Mouse (Mus musculus): ENCODE data around the gene Aars.
"Not testable (repeated sequence)": the region's sequence is repeated elsewhere in the genome, so short reads cannot be mapped to it uniquely, and the experiment has no call there.

Gene Aars

DNA sequence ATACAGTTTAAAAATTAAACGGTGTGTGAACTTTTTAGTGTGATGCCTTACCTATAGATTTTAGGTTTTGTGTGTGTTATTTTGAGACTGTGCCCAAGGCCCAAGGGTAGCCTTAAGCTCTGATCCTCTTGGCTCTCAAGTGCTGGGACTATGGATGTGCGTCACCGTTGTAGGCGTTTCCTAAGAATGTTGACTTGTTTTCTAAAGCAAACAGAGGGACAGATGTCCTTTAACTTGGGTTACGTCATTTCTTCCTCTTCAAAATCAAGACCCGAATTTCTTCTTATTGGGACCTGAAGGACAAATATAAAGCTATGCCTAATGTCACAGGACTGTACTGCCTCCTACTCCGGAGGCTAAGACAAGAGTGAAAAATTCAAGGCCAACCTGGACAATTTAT, at the start of gene Aars:
Aars (plus strand) TSS at position 229 of the 400 bp plus-strand sequence.
- no peaks in the 10 kb centered on the region for H3K27me3 ChIP-seq (ENCODE audit: control insufficient read depth, insufficient read depth, low read length, poor library complexity, severe bottlenecking)
- no peak for DNase-seq (ENCODE audit: low read depth, low spot score)
- no peaks in the 10 kb centered on the region; the same call in 1 of the 2 replicates for H3K36me3 ChIP-seq (ENCODE audit: control insufficient read depth, insufficient read depth, low read length, poor library complexity, severe bottlenecking)

DNA sequence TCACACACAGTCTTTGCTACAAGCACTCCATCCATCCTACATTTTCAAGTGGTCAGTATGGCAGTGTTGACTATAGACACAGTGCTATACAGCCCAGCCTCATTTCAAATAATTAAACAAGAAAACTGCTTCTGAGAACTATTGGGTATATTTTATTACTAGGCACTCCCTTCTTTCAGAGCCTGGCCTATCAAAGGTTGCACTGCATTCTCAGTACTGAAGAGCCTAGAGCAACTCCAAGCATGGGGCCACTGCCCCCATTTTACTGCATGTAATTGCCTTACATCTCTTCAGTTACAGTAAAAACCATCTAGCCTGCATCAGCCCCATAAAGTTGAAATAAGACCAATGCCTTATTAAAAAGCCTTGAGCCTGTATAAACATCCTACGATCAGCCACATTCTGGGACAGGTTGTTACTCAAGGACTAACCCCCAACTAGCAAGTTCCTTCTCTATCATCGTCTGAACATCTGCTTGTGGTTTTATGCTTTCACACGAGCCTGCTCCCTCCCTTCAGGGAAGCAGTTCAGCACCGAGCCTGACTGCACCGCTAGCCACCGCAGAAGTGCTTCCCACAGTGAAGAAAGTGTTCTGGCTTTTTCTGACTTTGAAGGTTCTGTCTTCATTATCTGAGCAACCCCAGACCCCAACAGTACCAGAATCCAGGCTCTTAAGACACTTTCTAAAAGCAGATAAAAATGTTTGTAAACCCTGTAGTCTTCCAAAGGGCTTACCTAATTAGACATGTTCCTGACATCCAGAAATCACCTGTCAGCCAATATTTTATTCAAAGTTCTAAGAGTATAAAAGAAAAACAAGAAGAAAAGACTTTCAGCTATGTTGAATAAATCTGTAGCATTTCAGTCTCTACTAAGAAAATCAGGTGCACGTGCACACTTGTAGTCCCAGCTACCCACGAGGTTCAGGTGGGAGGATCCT, 44.9 kb upstream of the Aars start:
- DNase-seq (ENCODE audit: low read depth, low spot score): peak; percentile 27
- Histone ChIP-seq H3K27me3 (ENCODE audit: control insufficient read depth, insufficient read depth, low read length, poor library complexity, severe bottlenecking) (no peaks in the 10 kb centered on the region), H3K36me3 (ENCODE audit: control insufficient read depth, insufficient read depth, low read length, poor library complexity, severe bottlenecking) (peaks cover 3% of the 10 kb centered on the region)

DNA sequence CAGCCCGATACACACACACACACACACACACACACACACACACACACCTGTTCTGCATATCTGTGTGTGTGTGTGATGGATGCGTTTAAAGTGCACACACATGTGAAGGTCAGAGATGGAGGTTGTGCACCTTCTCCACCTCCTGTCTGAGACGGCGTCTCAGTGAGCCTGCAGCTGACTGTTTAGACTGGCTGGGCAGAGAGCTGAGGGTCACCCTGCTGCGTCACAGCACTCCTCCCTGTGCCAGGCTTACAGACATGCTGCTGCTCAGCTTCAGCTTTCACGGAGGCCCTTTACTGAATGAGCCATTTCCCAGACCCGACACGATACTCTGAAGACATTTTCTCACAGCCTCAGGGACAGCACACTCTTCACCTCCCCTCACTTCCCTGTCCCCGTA, 42.9 kb upstream of the Aars start:
- no peak for DNase-seq (ENCODE audit: low read depth, low spot score)
- H3K36me3 ChIP-seq (ENCODE audit: control insufficient read depth, insufficient read depth, low read length, poor library complexity, severe bottlenecking): peaks cover 3% of the 10 kb centered on the region
- H3K27me3 ChIP-seq (ENCODE audit: control insufficient read depth, insufficient read depth, low read length, poor library complexity, severe bottlenecking): no peaks in the 10 kb centered on the region

DNA sequence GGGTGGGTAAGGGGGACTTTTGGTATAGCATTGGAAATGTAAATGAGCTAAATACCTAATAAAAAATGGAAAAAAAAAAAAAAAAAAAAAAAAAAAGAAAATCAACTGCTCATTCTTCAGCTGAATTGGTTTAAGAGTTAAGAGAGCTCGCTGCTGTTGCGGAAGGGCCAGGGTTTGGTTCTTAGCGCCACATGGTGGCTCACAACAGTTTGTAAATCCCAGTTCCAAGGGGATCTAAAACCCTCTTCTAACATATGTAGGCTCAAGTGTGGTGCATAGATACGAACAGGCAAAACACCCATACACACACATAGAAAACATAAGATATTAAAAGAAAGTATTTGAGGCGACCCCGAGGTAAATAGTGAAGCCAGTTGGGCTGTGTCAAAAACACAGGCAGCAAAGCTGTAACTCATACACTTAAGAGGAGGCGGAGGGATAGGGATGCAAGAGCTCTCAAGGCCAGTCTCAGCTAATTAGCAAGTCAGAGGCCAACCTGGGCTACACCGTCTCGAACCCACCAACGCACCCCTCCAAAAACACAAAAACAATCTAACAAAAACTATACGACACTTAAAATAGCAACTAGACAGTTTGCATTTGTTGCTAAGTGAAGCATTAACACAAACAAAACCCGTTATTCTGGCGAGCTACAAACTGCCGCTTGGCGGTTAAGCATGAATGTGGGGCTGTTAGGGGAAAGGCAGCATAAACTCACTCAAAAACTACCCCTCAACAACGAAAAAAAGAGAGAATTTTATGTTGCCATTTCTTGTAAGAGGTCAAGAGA, 36.1 kb upstream of the Aars start:
- peaks cover 1% of the 10 kb centered on the region; the same call in 1 of the 2 replicates for H3K36me3 ChIP-seq (ENCODE audit: control insufficient read depth, insufficient read depth, low read length, poor library complexity, severe bottlenecking)
- no peak for DNase-seq (ENCODE audit: low read depth, low spot score)

DNA sequence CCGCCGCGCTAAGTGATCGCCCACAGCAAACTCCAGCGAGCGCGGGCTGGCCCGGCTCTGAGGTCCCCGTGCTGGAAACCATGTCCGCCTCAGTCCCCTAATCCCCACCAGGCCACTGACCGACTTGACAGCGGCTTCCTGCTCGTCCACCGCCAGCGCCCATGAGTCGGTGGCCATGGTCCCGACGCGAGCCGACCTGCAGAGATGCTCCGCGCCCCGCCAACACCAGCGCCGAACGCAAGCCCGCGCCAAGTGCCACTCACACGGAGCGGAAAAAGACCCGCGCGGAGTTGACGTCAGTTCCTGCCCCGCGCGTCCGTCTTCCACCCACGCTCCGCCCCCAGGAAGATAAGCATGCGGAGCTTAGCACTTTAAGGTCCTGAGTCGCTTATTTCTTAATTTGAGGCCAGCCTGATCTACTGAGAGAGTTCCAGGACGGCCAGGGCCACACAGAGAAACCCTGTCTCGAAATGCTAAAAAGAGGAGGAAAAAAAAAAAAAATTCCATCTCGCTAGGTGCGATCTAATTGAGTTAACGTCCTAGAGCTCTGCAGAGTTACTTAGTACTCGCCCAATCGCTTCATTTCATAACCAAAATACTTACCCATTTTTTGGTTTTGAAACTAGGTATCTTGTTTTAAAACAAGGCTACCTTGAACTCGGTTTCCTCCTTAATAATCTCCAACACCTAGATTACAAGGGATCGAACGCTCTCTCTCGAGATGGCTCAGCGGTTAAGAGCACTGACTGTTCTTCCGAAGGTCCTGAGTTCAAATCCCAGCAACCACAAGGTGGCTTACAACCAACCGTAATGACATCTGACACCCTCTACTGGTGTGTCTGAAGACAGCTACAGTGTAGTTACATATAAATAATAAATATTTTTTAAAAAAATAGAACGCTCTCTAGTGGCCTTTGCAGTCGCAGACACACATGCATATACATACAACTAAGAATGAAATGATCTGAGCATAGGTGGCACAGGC, 35.1 kb upstream of the Aars start, which contains the start of gene Ddx19a:
Ddx19a (minus strand) TSS at position 254 of the 985 bp plus-strand sequence.
- DNase-seq (ENCODE audit: low read depth, low spot score): peak; percentile 91
- Histone ChIP-seq H3K27me3 (ENCODE audit: control insufficient read depth, insufficient read depth, low read length, poor library complexity, severe bottlenecking) (no peaks in the 10 kb centered on the region), H3K36me3 (ENCODE audit: control insufficient read depth, insufficient read depth, low read length, poor library complexity, severe bottlenecking) (no peaks in the 10 kb centered on the region)

More for the DNA sequence above, 36.1 kb upstream of the Aars start:
- no peaks in the 10 kb centered on the region for H3K27me3 ChIP-seq (ENCODE audit: control insufficient read depth, insufficient read depth, low read length, poor library complexity, severe bottlenecking)

DNA sequence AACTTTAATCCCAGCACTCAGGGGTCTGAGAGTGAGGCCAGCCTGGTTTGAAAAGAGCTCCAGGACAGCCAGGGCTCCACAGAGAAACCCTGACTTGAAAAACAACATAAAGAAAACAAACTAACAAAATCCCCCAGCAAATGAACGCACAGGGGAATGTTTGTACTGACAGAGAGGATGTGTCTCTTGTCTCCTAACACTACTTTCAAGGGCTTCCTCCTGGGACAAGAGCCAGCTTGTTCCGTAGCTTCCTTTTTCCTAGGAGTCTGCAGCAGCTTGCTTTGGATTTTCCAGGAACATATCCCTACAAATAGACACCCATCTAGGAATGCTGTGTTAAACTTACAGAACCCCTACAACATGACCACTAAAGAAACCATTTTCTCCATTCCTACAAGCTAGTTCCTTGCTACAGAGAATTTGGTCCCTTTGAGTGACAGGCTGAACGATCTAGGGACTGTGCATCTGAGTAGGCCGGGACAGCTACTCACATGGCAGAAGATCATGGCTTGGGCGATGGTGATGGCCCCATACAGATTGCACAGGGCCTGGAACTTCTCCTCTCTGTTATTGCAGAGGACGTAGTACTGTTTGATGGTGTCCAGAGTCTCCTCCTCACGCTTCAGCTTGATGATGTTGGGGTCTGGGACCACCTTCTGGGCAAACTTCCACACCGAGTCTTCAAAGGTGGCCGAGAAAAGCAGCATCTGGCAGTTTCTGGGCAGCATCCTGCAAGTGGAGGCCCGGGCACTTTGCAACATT, 22.5 kb upstream of the Aars start:
- H3K36me3 ChIP-seq (ENCODE audit: control insufficient read depth, insufficient read depth, low read length, poor library complexity, severe bottlenecking); DNase-seq (ENCODE audit: low read depth, low spot score); H3K27me3 ChIP-seq (ENCODE audit: control insufficient read depth, insufficient read depth, low read length, poor library complexity, severe bottlenecking): not testable (repeated sequence)

DNA sequence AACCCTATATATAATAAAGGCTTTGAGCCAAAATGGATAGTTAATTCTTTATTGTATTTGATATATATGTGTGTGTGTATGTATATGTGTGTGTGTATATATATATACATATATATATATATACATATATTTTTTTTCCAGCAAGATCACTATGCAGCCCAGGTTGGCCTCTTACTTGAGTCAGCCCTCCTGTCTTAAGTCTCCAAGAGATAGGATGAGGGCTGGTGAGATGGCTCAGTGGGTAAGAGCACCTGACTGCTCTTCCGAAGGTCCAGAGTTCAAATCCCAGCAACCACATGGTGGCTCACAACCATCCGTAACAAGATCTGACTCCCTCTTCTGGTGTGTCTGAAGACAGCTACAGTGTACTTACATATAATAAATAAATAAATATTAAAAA, 6.3 kb upstream of the Aars start:
- H3K27me3 ChIP-seq (ENCODE audit: control insufficient read depth, insufficient read depth, low read length, poor library complexity, severe bottlenecking); DNase-seq (ENCODE audit: low read depth, low spot score); H3K36me3 ChIP-seq (ENCODE audit: control insufficient read depth, insufficient read depth, low read length, poor library complexity, severe bottlenecking): not testable (repeated sequence)

DNA sequence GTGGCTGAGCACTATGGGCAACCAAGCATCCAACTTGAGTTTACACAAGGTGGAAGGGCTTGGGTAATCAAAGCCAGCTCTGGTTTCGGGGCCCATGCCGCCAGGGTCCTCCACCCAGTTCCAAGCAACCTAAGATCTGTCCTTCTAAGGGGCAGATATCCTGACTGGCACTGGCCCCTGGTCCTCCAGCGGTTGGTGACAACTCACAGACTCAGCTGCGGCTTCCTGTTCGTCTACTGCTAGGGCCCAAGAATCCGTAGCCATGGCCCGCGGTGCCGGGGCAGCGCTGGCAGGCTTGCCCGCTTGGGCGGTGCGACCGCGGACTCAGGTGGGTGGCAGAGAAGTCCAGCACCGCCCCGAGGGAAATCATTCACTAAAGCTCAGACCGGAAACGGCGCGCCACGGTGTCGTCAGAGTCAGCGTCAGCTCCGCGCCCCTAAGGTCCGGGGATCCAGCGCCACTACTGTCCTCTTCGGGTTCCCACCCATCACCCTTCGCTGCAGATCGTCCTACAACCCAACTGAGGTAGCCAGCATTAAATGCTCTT, 5.5 kb upstream of the Aars start:
- DNase-seq (ENCODE audit: low read depth, low spot score): peak; percentile 89
- no peaks in the 10 kb centered on the region for H3K27me3 ChIP-seq (ENCODE audit: control insufficient read depth, insufficient read depth, low read length, poor library complexity, severe bottlenecking)
- no peaks in the 10 kb centered on the region for H3K36me3 ChIP-seq (ENCODE audit: control insufficient read depth, insufficient read depth, low read length, poor library complexity, severe bottlenecking)

DNA sequence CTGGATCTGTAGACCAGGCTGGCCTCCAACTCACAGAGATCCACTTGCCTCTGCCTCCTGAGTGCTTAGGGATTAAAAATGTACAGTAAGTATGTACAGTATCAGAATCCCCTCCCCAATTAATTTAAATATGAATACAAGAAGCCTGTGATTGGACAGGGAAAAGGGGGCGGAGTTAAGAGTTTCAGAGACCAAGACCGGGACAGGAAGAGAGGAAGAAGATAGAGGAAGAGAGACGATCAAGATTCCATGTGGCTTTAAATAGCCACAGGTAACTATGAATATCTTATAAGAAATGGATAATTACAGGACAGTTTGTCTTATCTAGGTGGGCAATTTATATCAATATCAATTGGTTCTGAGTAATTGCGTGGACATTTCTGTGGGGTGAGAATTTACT, 3.4 kb upstream of the Aars start:
- Histone ChIP-seq H3K36me3 (ENCODE audit: control insufficient read depth, insufficient read depth, low read length, poor library complexity, severe bottlenecking) (no peaks in the 10 kb centered on the region), H3K27me3 (ENCODE audit: control insufficient read depth, insufficient read depth, low read length, poor library complexity, severe bottlenecking) (no peaks in the 10 kb centered on the region)
- DNase-seq (ENCODE audit: low read depth, low spot score): peak; percentile 48

DNA sequence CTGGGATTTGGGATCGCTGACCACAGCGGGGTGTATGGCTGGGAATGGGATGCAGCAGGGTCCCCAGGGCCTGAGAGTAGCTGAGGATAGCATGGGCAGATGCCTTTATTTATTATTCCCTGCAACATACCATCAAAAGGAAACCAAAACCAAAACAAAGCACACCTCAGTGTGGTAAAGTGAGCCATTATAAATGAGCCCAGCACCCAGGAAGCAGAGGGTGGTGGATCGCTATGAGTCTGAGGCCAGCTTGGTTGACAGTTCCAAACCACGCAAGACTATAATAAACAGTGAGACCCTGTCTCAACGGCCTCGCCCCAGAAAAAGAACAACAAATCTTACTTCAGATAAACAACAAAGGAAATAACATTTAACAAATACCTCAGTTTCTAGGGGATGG, 2.9 kb upstream of the Aars start:
- peak; percentile 38 for DNase-seq (ENCODE audit: low read depth, low spot score)
- no peaks in the 10 kb centered on the region for H3K27me3 ChIP-seq (ENCODE audit: control insufficient read depth, insufficient read depth, low read length, poor library complexity, severe bottlenecking)
- H3K36me3 ChIP-seq (ENCODE audit: control insufficient read depth, insufficient read depth, low read length, poor library complexity, severe bottlenecking): no peaks in the 10 kb centered on the region

DNA sequence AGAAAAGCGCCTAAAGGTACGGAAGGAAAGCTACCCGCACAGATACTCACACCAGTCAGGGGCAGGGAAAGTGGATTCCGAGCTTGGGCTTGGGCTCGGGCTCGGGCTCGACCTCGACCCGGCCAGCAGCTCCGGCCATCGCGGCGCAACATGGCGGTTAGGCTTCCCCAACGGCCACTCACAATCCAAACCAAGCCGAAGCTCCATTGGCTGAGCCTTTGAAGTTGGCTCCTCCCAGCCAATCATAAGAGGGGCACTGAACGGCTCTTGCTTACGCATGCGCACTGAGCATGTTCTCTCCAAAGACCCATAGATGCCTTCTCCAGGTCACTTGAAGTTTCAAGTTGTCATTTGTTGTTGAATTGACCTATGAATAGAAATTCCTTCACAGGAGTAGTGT, 1.4 kb upstream of the Aars start, which contains the start of gene Ddx19b:
Ddx19b (minus strand) TSS at position 180 of the 400 bp plus-strand sequence.
- Histone ChIP-seq H3K36me3 (ENCODE audit: control insufficient read depth, insufficient read depth, low read length, poor library complexity, severe bottlenecking) (no peaks in the 10 kb centered on the region), H3K27me3 (ENCODE audit: control insufficient read depth, insufficient read depth, low read length, poor library complexity, severe bottlenecking) (no peaks in the 10 kb centered on the region)
- no peak for DNase-seq (ENCODE audit: low read depth, low spot score)

DNA sequence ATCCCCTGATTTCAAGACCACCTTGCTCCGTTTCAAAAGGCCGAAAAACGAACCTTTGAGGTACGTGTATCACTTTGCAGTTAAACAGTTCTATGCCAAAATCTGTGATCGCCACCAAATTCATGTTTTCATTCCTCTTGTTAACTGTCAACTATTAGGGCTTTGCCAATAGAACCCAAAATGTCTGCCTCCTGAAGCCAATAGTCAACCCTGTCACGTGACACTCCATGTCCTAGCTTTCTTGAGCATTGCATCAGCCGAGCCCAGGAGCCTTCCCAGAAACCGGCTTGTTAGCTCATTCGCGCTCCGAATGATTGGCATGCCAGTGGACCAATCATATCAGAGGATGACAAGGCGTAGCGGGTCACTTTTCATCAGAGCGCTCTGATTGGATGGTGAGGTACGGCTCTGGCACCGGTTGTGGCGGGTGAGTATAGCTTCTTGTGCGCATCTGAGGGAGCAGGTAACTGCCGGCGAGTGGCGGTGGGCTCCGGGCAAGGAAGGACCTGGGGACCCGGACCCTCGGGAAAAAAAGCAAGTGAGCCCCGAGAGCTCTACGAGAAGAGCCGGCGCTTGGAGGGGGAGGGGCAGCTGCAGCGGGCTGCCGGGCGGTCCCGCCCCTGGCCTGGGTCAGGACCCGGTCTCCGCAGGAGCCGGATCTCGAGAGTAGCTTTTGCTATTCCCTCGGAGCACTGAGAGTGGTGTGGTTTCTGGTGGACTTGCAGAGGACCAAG, 705 bp downstream of the Aars start:
- no peaks in the 10 kb centered on the region; the same call in 1 of the 2 replicates for H3K36me3 ChIP-seq (ENCODE audit: control insufficient read depth, insufficient read depth, low read length, poor library complexity, severe bottlenecking)
- no peaks in the 10 kb centered on the region for H3K27me3 ChIP-seq (ENCODE audit: control insufficient read depth, insufficient read depth, low read length, poor library complexity, severe bottlenecking)
- DNase-seq (ENCODE audit: low read depth, low spot score): peak; percentile 99

DNA sequence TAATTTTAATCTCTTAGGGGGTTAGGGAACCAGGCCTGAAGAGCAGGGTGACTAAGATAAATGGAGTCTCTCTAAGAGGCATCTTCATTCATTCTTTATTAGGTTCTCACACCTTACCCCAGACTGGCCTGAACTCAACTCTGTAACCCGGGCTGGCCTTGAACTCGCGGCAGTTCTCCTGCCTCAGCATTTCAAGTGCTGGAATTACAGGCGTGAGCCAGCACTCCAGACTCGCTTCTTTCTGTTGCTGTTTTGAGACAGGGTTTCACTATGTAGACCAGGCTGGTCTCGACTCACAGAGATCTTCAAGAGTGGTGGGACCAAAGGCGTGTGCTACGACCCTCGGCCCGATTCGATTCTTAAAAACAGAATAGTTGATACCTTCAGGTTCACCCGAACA, 1.3 kb downstream of the Aars start:
- Histone ChIP-seq H3K36me3 (ENCODE audit: control insufficient read depth, insufficient read depth, low read length, poor library complexity, severe bottlenecking) (no peaks in the 10 kb centered on the region; the same call in none of the 2 replicates), H3K27me3 (ENCODE audit: control insufficient read depth, insufficient read depth, low read length, poor library complexity, severe bottlenecking) (no peaks in the 10 kb centered on the region)
- DNase-seq (ENCODE audit: low read depth, low spot score): peak; percentile 39
